Mouse (Mus musculus): Measurements from ENCODE around the gene D430041D05Rik. TPM values are rescaled to one million over a fixed set of nuclear protein-coding genes. Genes with fewer than 3 reads are reported as not detected.
"Not testable (repeated sequence)": the region's sequence is repeated elsewhere in the genome, so short reads cannot be mapped to it uniquely, and the experiment has no call there.

D430041D05Rik gene
- total RNA-seq, 1 experiment from 2014 or later: 8.2 TPM

DNA sequence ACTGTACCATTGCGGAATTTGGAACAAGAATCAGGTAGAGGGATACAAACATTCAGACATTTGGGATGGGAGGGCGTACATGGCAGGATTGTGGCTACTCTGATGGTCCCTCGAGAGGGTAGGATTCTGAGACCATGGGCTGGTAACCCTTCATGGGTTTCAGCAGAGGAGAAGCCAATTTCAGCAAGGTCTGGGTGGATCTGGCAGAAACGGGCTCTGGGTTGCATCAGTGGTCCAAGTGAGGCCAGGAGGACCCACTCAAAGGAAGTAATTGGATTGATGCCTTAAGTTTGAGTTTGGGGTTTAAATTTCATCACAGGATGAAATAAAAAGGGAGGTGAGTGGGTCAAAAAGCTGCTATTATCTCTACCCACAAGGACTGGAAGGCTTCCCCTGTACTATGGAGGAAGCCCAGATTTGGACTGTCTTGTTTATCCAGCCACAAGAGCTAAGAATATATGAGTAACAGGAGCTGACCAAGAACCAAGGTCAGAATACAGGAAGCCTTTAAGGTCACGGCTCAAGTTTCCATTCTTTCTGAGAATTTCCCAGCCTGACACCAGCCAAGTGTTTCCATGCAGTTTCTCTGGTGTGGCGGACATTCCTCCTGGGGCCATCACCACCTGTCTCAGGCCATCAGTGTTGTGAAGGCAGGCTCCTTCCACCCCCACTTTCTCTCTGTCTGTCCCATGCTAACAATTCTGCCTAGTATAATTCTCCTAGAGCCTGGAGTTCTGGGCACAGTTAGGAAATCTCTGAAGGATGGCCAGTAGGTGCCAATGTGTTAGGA is 260.0 kb downstream of the D430041D05Rik start:
- peak; percentile 32 for DNase-seq

DNA sequence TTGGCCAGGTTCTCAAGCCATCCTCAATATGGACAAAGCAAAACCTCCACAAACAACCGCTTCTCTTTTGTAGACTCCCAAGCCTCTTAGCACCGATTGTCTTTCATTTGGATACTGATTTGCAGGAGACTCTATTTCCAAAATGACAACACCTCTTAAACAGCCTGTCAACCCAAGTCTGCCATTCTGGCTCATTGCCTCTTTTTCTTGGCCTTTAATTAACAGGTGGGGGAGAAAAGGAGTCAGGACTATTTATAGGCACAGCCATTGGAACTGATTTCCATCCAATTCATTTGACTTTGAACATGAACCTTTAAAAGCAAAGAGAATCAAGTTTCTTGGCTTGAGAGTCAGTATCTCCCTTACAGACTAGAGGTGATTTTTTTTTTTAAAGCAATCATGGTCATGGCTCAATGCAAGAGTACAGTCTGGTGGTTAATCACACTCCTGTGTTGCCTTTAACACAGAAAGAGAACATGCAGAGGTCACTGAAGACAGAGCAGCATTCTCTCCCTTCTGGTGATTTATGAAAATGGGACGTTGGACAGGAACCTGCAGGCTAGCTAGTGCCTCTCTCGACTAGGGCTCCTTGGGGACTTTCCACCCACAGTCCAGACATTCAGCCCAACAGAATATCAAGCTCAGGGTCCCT is 262.8 kb downstream of the D430041D05Rik start:
- no peak for DNase-seq

DNA sequence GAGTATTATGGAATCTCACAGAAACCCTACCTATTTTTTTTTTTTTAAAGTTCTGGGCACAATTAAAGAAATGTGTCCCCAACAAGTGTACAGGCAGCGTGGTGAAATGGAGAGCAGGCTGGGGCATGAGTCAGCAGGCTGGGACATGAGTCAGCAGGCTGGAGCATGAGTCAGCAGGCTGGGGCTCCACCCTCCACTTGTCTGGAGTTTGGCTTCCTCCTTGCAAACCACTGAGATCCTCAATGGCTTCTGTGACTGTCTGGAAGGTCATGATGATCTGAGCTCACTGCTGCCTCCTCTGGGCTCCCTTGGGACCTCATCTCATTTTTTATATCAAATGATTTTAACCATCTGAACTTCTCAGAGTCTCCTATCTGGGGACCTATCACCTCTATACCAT is 264.8 kb downstream of the D430041D05Rik start:
- DNase-seq: peak; percentile 88

DNA sequence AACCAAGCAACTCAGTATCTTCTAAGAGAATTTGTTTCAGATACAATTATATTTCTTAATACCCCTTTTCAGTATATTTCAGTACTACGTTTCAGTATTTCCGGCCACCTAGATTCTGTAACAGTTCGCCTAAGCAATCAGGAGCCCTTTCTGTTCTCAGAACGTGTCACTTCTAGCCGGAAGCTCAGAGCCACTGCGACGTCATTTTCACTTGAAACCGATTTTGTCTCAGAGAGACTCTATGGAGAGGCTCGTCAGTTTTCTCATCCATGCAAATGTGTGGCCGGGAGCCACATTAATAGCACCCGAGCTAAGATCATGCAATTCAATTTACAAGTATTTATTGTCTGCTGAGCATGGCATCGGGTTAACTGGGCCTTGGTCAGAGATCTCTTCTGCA is 266.8 kb downstream of the D430041D05Rik start:
- DNase-seq: no peak

DNA sequence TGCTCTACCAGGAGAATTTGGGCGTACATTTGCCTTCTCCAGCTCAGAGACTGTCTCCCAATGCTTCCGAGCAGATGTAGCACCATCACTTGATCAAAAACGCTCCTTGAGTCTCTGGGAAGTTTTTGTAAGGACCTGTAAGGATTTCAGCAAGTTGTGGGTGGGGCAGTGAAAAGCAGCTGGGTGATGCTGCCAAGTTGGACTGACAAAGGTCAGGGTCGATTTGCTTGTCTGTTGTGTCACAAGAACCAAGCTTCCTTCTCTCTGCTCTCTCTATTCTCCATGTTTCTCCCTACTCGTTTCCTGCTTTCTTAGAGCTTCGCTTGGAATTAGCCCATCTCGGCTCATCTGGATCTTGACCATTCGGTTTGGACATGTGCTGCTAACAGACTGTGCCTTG is 268.7 kb downstream of the D430041D05Rik start:
- no peak for DNase-seq

DNA sequence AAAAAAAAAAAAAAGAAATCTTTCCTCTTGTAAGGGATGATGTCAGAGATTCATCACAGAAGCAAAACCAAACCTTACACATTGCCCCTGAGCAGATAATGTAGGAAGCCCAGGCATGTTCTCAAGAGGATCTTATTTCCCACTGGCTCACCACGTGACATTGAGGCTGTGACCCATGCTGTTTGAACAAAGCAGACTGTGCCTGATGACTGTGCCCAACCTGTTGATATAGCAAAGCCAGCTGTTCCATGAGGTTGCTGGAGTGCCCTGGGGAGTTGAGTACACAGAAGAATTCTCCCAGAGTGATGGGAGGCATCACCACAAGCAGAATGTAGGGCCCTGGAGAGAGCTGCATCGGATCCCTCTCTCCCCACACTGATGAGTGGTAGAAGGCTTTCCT is 274.9 kb downstream of the D430041D05Rik start:
- DNase-seq: no peak

DNA sequence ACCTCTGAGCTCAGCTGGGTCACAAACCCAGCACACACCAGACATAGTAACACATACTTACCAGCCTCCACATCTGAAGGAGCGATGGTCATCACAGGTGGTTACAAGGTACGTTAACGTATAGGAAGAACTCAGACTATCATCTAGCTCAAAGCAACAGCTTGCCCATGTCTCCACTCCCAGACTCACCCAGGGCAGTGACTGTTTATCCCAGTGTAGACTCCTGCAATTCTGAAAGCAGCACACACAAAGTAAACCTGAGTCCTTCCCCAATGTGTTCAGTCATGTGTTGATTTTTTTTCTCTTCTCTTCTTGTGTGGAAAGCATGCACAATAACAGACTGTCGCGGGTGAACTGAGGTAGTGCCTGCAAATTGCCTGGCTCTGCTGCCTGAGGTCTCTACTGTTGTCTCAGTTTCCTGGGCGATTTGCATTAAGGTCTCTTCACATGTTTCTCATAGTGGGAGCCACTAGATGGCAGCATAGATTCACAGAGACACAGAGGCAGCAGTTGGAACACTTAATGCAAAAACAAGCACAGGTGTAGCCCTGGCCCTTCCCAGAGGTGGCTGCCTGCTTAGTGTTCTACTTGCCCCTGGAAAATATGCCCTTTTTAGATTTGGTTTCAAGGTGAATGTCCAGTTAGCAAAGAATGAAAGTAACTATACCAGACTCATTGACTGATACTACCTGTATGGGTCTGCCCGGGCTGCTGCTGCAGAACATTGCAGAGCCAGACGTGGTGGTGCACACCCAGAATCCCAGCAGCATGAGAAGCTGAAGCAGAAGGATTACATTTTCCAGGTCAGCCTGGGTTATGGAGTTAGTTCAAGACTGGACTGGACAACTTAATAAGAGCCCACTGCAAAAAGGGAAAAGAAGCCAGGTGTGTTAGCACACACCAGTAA is 276.4 kb downstream of the D430041D05Rik start:
- DNase-seq: peak; percentile 78

DNA sequence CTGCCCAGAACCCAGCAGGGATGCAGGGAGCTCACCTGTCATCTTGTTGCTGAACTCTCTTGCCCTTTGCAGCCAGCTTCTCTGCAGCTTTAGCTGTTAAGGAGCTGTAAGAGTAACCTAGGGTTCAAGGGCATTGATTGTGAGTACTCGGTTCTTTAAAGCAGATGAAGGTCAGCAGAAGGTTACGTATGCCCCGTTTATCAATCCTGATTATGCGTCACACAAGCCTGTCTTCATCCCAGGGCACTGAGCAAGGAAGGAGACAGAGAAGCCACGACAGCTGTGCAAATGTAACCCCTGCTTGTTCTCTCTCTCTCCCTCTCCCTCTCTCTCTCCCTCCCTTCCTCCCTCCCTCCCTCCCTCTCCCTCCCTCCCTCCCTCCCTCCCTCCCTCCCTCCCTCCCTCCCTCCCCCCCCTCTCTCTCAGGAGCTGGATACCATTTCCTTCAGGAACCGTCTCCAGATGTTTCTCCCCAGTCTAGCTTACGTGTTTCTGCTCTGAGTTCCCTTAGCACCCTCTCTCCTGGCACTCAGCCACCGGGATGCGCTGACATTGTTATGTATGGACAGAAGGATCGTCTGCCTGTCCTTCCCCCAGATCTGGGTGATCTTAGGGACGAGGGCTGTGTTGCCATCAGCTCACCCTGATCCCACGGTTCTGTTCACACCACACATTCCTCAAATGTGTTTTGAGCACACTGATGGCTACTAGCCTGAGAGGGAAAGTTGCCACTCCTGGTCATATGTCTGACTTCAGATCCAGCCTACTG is 277.6 kb downstream of the D430041D05Rik start:
- peak; percentile 24 for DNase-seq

DNA sequence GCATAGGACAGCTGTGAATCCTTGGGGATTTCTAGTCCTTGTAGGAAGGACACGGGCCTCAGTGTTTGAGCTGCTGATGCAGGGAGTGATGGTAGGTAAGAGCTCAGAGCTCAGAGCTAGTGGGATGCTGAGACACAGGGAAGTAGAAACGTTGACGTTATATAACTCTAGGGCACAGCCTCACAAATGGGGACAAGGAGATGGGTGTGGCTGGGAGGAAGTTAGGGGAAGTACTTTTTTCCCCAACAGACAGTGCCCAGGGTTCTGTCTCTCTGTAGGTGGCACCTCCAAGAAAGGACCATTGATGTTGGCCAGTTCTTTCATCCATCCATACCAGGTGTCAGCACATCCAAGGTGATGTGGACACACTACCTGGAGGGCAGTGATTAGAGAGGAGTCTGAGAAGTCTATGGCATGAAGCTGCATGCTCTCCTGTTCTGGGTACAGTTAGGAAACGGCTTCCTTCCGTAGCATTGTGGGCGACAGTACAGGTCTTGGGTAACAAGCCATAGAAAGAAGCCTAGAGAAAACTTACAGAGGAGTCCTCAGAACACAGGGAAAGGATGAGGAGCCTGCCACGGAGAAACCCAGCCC is 278.4 kb downstream of the D430041D05Rik start:
- DNase-seq: no peak

DNA sequence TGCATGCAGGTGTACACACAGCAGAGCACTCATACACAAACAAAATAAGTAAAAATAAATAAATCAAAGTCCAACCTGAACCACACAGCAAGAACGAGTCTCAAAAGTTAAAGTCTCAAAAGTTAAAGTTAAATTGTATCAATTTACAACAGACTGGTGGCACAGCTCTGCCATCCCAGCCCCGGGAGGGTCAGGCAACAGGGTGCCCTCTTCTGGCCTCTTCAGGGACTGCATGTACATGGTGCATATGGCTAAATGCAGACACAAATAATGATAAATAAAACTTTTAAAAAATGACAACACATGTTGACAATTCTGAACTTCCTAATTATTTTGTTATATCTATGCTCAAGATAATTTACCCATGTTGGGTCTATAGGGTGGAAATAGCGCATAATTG is 279.8 kb downstream of the D430041D05Rik start:
- DNase-seq: peak; percentile 85

DNA sequence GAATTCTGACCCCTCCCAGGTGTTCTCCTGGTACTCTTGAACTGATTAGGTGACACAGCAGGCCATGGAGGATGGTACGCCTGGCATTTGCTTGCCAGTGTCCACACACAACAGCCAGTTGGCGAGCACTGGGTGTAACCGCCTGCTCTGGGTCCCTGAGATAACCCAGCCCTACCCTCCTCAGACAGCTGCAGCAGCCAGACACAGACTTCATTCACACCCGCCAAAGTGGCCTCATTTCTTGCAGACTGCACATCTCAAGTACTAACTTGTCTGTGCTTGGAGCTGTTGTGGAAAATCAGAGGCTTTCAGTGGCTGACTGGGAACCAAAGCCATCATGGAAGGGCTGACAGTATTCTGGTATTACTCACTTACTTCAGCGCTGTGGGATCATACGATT is 280.6 kb downstream of the D430041D05Rik start:
- DNase-seq: no peak

DNA sequence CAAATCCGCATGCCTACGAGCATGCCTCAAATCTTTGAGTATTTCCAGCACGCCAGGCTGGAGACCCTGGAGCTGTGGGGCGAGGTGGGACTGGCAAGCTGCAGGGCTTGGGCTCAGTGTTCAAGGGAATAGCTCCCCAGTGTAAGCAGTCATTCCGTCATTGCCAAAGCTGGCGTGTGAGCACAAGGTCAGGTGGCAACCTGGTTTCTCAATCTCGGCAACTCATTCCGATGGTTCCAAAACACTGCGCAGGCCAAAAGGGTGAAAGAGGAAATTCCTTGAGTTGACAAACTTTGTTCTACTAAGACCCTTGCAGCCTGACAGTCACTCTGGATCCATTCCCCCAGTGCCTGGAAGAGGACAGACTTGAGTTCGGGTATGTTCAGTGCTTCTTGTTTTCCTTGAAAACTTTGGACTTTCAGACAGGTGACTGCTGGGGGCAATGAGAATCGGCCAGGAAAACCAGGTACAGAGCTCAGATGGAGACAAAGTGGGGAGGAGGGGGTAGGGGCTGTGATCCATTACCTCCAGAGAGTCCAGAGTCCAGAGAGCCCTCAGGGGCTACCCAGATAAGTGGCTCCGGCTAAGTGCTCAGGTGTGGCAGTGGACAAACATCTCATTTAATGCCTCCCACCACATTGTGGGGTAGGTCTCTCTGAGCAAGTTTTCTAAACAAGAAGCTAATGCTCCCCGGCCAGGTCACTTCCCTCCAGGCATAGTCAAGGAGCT is 281.8 kb downstream of the D430041D05Rik start:
- DNase-seq: peak; percentile 82

DNA sequence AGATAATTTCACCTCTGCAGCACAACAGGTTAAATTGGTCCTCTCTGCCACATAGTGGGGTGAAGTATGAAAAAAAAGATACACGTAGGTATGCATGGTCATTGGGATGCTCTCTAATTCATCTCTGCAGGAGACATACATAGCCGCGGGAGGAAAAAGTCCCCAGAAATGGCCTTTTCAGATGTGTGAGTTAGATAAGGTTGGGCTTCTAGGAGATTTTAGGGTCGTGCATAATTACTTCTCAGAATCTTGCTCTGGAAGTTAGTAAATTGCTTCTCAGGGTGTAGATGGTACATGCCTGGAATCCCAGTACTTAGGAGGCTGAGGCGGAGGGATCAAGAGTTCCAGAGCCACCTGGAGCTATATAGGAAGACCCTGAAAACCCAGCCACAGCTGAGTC is 286.7 kb downstream of the D430041D05Rik start:
- no peak for DNase-seq

DNA sequence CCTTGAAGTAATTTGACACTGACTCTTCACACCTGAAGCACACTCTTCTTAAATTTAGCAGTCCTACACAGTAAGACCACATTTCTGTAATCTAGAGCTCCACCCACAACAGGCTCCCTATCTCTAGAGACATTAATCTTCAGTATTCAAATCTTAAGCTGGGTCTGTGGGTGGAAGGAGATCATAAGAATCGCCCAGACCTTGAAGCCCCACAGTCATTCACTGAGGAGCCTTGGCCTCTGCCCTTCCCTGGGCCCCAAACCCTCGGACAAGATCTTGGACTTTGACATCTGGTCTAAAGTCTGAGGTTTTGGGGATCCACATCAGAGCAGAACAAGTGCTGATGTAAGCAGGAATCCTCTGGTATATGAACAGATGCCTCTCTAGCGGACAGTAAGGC is 287.3 kb downstream of the D430041D05Rik start:
- DNase-seq: no peak

DNA sequence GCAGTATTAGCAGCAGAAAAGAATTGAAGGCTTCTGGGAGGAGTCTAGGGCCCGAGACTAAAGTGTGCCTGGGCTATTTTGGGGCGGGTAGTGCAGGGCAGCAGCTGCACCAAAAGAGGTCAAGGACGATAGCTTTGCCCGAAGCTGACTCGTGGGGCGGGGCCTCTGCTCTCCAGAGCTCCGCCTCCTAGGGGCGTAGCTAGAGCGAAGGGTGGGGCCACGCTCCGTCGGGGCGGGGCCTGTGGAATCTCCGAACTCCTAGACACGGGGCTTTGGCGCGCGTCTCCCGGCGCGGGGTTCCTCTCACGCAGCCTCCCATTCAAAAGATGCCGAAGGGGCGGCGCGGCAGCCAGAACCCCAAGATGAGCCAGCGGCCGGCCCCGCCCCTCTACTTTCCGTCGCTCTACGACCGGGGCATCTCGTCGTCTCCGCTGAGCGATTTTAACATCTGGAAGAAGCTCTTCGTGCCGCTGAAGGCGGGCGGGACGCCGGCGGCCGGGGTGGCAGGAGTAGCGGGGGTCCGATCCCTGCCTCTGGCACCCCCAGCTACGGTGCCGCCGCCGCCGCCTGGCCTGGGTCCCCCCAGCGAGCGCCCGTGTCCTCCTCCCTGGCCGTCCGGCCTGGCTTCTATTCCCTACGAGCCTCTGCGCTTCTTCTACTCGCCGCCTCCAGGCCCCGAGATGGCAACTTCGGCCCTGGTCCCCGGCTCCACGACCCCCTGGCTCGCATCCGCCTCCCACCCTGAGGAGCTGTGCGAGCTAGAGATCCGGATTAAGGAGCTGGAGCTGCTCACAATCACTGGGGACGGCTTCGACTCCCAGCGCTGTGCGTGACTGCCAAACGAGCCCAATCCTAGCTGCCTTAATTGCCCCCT is 288.1 kb downstream of the D430041D05Rik start, which contains the start of gene A930018P22Rik:
Gene A930018P22Rik (plus strand): TSS at position 265 of the 874 bp plus-strand sequence.
- DNase-seq: peak; percentile 96

DNA sequence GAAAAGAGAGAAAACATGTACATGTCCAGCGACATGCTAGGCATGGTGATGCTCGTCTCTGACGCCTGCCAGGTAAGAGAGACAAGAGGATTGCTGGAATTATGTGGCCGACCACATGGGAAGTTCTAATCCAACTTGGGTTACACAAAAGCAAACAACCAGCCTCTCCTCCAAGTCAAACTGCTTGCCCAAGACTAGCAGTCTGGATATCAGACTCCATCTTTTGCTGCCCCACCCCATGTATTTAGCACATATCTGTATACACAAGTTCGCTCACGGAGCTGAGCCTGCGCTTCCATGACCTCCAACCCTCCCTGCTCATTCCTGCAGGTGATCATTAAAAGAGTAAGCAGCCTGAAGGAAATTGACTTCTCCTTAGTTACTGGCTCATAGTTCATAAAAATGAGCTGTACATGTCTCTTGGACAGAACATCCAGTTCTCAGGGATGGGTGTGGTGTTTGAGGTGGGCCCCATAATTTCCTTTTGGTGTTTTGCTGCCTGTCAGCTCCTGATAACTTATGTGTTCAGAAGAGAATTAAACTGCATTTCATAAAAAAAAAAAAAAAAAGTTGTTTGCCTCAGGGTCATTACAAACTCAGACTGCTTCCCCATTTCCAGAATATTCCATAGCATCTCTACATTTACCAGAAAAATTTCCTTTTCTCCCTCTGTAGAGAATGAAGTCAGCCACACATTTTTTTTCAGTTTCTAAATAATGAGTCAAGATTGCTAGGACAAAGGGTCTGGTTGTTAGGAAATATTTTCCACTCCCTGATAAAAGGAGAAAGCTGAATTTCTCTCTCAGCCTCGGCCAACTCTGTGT is 288.9 kb downstream of the D430041D05Rik start:
- DNase-seq: no peak

DNA sequence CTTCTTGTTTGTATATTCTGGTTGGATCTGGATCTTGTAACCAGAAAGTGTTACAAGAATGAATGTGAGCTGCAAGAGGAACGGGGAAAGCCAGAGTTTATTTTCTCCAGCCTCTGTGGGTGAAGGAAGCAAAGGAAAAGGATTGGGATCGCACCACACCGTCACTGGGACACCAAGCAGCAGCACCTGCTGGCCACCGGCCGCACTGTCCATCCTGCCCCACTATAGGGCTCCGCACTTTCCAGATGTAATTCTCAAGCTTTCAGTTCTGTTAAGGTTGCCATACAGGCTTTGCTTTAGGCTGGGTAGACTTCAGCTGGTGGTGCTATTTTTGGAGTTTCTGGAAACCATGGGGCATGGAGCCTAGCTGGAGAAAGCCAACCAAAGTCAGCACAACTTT is 290.5 kb downstream of the D430041D05Rik start:
- DNase-seq: no peak

DNA sequence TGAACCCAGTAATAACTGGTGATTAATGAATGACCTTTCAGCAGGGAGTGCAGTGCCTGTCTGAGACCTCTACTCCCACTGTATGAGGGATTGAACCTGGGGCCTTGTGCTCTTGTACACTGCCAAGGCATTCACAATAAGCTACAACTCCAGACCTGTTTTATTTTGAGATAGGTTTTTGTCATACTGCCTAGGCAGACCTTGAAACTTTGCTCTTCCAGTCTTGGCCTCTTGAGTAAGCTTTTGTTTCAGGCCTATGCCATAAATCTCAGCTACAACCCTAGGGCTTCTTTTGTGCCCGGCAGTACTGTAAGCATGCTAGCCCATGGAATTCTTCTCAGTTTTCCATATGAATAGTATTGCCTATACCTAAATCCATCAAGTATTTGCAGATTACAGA is 291.7 kb downstream of the D430041D05Rik start:
- no peak for DNase-seq

DNA sequence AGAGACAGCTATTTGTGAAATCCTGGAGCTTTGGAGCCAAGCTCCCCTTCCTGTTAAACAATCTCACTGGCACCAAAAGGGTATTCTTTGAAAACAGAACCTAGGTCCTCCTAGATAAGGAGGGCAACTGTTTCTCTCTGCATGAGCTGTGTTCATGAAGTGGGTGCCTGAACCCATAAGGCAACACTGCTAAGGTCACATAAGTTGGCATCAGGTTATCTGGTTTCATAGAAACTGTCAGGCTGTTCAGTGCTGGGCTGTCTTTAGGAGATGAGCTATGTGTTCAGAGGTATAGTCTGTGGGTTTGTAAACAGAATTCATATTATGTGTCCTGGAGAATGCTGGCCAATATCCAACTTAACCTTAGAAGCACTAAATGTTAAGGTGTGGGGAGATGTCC is 293.6 kb downstream of the D430041D05Rik start:
- DNase-seq: not testable (repeated sequence)
